Mouse (Mus musculus) heart, adult 8-10 months (tissue): ENCODE data around the gene Atat1. TPM values are rescaled to one million over a fixed set of nuclear protein-coding genes. Genes with fewer than 3 reads are reported as not detected.

Experiments
- DNase-seq: peaks from one replicate; pipeline ENCODE4 v3.0.0; 2022; ENCODE audit warnings: low spot score
- total RNA-seq, 4 experiments: library from RNA; stranded (reverse); gene quantifications; 2 replicates each; pipeline ENCODE4 v1.2.4; 2022

Atat1 gene
- total RNA-seq, 4 experiments from 2014 or later, result 6.6 to 9.3 (median 8.3) TPM

DNA sequence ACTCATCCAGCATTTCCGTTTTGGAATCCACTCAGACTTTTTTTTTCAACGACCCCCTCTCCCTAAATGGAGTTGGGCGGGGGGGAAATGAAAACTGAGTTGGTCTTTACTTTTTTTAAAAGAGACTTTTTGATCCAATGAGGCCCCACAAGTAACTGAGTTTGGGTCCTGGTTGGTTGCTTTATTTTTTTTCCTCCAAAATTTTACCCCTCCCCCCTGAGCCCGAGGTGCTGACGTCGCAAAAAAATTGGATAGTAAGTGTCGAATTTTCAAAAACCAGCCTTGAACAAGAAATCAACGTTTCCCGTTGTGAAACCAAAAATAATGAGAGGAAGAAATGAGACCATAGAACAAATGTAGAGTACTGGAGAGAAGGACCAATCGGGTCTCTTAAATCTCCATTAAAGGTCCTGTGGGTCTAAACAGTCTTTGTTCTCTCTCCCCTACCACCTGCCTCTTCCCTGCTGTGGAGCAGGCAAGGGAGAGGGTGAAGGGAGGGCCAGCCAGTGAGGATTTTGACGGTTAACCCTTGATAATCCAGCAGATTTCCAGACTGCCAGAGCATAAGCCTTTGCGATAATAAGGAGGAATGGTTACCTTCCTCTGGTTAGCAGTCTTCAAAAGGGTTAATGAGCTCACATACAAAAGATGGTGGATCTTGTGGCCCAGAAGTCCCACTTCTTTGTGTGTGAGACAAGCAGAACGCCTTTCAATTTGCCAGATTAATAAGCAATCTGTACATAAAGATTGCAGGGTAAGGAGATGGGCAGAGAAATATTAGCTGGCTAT lies 7.8 kb upstream of the Atat1 start:
- DNase-seq, result peak; percentile 44

DNA sequence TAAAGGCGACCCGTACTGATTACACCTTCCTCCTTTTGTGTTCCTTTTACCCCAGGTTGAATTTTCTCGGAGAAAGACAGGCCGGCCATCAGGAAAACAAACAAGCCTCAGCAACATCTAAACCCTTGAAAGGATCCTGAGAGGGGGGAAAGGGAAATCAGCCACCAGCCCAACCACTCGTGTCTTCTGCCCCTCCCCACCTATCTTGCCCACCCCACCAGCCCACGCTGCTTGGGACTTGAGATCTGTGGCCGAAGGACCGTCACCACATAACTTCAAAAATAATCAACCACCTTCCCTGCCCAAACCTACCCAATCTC lies 7.2 kb upstream of the Atat1 start:
- DNase-seq, result no peak

DNA sequence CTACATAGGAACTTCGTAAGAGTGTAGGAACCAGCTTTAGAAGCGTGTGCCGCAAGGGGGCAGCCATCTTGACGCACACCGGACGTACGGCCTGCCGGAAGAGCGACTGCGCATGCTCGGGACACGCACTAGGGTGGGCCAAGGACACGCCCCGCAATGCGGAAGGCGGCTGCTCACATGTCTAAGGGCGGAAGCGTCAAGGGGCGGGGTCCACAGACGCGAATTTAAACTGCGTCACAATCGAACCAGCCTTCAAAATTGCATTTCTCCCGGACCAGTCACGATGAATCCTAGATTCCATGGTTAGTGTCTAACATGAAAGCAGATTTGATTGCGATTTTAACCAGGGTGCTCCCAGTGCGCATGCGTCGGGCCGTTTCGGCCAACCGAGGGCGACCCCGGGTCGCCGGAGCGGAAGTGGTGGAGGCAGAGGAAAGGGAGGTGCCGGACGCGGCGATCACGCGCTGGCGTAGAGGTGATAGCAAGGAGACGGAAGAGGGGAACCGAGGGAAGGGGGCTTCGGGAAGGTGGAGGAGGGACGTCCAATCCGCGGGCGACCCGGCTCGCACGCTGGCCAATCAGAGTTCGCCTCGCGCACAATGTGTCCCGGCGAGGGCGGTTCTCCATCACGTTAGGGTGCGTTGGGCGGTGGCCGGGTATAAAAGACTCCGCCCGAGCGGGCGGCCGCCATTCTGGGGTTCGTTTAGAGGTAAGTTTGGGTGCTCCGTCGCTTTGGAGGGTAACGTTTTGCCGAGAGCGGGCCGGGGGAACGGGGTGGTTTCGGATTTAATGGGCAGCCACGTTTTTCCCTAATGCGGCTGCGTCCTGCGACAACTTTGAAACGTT lies 6.6 kb upstream of the Atat1 start, which contains the start of the genes Mrps18b and Ppp1r10:
Mrps18b (minus strand) TSS at position 93 of the 846 bp plus-strand sequence.
Ppp1r10 (plus strand) TSS at position 138 of the 846 bp plus-strand sequence.
- DNase-seq, result peak; percentile 99

DNA sequence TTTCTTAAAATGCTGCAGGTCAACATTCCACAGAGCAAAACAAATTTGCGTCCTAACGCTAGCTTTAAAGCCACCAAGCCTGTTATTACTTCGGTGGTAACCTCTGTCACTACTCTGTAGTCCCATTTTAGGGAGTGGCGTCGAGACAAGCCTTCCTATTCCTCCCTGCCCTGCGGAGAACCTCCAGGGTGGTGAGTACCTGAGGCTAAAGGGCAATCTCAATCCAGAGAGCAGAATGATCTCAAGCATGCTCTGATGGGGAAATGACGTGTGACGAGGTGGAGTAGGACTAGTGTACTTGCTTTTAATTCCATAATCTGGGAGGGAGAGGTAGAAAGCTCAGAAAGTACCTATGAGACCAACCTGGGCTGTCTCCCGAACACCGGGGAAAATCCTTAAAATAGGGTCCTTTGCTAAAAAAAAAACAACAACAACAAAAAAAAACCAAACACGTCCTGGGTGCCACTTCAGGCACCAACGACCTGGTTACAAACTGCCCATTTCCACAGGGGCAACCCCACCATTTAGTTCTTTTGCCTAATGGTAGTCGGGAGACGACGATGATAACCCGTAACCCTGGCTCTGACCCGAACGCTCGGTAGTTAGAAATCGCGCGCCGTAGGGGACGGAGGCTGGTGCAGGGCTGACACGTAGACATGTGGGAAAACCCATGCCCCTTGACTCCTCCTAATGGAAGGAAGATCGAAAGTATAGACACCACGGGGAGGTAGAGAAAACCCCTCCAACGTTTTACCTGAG lies 5.8 kb upstream of the Atat1 start:
- DNase-seq, result no peak

DNA sequence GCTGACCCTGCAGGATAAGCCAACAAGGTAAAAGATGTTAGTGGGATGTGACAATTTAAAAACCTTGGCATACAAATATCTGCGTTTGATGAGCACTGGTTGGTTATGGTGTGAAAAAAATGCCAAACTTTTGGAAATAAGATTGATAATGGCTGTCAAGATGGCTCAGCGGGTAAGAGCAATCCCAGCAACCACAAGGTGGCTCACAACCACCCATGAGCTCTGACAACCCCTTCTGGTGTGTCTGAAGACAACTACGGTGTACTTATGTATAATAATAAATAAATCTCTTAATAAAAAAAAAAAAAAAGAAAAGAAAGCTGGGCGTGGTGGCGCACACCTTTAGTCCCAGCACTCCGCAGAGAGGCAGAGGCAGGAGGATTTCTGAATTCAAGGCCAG lies 5.1 kb upstream of the Atat1 start:
- DNase-seq, result no peak

DNA sequence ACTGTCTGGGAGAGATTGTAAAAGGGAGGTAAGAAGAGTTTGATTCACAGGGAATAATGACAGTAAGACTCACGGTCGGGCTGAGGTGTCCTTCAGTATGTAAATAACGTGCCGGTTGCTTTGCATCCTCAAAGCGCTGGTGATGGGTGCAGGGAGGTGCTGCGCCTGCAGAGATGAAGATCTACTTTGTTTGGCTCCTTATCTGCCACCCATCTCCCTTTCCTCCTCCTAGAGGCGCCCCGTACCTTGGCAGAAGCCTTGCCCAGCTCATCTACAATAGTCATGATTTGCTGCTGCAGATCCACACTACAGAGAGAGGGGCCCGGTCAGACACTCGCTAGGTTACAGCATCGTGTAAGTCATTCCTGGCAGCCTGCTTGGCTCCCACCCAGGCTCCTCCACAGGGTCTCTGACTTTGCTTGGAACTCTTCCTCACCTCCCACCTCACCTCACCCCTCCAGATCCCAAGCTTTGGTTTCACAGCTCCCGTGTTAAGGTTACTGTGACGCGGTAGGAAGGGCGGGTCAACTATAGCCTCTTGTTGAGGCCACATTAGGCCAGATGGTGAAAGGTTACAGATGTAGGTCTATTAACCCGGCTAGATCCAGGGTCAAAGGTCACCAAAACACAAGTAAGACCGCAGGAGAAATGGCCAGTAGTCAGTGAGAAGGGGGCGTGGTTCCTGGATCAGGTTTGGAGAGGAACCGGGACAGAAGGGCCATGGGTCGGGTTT lies 523 bp downstream of the Atat1 start:
- no peak for DNase-seq

DNA sequence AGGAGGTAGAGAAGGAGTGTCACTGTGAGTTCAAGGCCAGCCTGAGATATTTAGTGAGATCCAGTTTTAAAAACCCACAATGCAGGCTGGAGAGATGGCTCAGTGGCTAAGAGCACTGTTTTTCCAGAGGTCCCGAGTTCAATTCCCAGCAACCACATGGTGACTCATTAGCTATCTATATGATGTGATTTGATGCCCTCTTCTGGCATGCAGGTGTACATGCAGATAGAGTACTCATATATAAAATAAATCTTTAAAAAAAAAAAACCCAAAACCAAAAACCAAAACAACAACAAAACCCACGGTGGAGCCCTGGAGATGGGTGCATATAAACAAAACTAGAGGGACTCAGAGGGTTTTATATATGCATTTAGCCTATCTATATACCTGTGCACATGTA lies 2.3 kb downstream of the Atat1 start:
- no peak for DNase-seq

DNA sequence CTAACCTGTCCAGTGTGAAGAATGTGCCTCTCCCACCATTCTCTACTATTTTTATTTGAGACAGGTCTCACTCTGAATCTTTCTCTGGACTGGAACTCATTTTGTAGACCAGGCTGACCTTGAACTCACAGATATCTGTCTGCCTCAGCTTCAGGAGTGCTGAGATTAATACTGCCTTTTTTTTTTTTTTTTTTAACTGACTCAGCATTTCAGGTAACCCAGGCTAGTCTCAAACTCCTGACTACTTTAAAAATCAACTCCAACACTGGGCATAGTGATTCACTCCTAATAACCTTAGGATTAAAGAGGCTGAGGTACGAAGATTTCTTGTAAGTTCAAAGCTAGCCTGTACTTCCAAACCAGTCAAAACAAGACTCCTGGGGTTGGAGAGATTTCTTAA lies 4.3 kb downstream of the Atat1 start:
- no peak for DNase-seq

DNA sequence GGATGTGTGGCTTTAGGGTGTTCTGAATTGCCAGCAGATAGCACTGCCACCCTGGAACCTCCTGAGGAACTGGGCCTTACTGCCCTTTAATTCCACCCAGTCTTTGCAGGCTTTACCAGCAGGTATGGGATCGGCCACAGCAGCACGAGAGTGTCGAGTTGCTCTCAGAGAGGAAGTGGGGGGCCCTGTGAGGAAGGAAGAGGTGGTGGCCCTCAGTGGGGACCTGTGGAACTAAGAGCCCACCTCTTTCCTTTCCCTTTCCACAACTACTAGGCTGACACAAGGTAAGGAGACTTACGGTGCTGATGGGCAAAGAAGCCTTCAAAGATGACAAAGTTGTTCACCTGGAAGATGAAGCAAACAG lies 5.9 kb downstream of the Atat1 start:
- DNase-seq, result no peak

DNA sequence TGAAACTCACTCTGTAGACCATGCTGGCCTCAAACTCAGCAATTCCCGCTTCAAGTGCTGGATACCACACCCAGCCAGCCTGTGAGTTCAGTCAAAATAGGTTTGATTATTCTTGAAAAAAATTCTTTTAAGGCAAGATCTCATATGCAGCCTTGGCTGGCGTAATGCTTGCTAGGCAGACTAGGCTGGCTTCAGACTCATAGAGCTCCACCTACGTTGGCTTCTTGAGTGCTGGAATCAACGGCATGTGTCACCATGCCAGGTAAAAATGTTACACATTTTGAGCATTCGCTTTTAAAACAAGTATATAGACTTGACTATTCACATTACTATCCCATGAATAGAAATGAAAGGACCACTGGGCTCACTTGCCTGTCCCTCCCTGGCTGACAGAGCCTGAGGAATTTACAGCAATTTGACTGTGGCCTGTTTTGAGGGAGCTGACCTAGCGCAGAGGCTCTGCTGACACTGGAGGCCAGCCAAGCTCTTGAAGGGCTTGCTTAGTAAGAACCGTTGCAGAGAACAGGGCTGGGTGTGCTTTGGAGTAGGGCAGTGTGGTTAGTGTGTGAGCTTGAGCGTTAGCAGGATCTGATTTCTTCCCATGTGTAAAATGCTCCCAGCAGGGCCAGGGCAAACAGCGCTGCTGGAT lies 6.4 kb downstream of the Atat1 start:
- peak; percentile 52 for DNase-seq

DNA sequence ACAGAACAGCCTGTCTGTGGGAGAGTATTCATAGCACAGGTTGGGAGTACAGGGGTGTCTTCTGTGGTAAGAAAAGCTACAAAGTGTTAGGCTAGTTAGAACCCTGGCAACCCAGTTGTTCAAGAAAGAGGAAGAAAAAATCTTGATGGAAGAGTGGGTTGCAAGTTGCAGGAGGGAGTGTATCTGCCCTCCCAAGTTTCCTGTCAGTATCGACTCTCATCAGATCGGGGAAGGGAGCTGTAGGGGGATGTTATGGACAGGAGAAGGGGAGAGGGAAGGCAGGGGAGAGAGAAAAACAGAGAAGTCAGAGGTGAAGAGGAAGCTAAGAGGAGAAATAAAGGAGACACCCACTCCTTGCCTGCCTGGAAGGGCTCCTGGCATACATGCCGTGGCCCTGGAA lies 9.2 kb downstream of the Atat1 start:
- no peak for DNase-seq

DNA sequence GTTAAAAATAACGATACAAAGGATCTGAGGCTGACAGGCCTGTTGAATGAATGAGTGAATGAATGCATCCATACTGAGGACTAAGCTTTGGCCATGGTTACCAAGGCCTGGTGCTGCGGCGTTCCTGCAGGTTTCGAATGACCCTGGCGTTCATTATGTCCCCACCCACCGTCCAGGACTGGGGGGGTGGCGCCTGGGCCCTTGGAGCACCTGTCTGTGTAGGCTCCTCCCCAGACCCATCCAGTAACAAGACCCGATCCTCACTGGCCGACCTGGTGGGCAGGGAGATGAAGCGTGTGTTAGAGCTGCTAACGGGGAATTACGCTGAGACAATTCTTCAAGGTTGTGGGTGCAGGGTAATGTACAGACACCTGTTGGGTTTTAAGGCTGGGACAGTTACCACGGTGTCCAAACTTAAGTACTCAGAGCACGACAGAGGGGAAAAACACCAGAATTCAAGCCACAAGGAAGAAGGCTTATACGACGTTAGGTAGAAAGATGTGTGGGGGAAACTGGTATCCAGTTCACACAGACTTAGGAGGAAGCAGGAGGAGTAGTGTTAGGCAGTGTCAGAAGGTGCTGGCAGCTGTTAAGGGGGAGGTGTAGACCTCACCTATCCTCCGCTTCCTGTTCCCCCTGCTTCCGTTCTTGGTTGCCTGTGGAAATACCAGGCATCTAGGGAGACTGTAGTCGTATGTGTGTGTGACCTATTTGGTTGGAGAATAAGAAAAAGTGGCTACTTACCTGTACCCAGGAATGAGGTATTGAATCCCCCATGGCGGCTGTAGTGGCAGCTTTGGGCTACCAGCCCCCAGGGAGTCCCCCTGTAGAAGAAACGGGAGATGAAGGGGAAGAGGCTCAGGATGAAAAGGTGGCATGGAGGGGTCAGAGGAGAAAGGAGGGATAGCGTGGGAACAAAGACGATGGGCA lies 12.0 kb downstream of the Atat1 start:
- no peak for DNase-seq

DNA sequence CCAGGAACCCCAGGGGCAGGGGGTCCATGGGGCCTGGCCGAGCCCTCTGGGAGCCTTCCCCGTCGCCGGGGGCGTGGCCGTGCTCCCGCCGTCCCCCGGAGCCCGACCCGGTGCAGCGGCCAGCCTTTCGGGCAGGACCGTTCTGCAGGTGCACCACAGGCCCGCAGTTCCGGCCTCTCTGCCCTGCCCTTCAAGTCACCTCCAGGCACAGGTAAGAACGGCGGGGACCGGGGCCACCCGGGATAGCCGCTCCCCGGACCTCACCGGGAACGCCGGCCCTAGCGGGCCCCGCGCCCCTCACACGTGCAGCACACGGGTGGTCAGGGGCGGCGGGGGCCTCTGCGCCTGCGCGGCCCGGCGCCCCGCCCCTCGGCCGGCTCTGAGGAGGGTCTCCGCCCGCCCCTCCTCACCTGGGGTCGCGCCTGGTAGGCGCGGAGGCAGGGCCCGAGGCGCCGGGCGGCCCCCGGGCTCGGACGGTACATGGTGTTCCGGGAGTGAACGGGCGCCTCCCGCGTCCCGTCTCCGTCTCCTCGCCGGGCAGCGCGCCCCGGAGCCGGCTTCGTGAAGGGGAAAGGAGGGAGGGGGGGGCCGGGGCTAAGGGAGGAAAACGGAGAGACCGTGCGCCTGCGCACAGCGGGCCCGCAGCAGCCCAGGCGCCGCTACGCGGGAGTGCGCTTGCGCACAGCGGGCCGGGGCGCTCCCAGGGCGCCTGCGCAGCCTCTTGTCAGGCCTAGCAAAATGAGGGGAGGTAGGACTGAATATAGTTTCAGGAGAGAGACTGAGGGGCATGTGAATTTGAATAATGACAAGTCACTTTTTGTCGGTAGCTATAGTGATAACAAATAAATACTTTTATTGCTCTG lies 12.9 kb downstream of the Atat1 start, which contains the start of gene 2310061I04Rik:
2310061I04Rik (minus strand) TSS at position 651 of the 863 bp plus-strand sequence.
- DNase-seq, result peak; percentile 89

DNA sequence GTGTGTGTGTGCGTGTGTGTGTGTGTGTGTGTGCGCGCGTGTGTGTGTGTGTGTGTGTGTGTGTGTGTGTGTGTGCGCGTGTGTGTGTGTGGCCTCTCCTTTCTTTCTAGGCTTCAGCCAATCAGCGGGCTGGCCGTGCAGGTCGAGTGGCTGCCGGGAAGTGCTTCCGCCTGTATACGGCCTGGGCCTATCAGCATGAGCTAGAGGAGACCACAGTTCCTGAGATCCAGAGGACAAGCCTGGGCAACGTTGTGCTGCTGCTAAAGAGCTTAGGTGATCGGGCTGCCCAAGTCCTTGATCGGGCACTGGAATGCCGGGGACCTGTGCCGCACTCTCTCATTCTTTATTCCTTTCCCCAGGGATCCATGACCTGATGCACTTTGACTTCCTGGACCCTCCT lies 22.1 kb downstream of the Atat1 start:
- no peak for DNase-seq

DNA sequence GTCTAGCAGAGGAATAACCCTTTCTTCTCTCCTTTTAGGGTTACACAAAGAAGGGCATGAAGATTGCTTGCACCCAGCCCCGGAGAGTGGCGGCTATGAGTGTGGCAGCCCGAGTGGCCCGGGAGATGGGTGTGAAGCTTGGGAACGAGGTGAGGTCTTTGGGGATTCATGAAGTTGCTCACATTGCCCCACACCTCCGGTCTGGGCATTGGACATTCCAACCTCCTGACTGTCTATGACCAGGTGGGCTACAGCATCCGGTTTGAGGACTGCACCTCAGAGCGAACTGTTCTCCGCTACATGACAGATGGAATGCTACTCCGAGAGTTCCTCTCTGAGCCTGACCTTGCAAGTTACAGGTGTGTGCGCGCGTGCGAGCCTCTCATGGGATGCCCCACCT lies 26.1 kb downstream of the Atat1 start:
- DNase-seq, result no peak

DNA sequence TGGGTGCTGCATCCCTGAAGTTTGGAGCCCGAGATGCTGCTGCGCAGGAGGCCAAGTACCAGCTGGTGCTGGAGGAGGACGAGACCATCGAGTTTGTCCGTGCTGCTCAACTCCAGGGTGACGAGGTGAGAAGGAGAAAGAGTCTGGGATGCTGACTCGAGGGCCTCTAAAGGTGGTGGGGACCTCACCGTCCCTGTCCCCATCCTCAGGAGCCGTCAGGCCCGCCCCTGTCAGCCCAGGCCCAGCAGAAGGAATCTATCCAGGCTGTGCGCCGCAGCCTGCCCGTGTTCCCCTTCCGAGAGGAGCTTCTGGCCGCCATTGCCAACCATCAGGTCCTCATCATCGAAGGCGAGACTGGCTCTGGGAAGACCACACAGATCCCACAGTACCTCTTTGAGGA lies 27.0 kb downstream of the Atat1 start:
- no peak for DNase-seq

DNA sequence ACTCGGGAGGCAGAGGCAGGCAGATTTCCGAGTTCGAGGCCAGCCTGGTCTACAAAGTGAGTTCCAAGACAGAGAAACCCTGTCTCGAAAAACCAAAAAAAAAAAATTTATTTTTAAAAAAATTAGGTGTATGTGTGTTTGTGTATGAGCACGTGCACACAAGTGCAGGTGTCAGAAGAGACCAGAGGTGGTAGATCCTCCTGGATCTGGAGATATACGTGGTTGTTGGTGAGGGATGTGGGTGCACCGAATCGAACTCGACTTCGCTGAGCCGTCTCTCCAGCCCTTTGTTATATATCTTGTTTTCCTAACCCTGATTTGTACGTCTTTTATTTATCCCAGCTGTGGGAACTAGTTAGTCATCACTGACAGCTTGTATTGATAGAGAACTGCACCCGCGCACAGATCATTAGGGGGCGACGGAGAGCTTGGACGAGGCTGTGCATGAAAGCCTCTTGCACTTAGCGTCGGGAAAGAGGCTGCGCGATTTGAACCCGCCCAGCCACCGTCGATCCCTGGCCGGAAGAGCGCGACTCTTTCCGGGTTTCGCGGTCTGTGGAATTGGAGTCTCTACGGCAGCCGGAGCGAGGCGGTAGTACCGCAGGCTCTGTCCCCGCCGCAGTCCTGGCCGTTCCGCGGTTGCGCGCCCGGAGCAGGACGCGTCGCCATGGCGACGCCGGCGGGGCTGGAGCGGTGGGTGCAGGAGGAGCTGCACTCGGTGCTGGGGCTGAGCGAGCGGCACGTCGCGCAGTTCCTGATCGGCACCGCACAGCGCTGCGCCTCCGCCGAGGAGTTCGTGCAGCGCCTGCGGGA lies 30.4 kb downstream of the Atat1 start, which contains the start of gene Dhx16:
Dhx16 (plus strand) TSS at position 575 of the 813 bp plus-strand sequence.
- DNase-seq, result peak; percentile 95

DNA sequence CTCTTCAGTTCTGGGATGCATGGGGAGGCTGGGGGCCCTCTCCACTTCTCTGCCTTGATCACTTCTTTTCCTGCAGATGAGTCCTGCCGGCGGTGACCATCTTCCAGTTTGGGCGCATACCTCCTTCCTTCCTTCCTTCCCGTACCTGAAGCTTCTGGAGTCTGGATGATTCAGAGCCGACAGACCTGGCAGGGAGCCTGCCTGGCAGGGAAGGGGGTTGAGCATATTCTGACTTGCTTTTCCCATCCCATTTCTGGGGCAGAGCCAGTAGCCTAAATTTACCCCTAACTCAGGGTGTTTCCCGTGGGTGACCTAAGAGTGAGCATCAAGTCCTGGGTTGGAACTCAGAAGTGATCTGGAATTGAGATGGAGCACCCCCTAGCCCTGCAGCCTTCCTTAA lies 35.2 kb downstream of the Atat1 start:
- DNase-seq, result peak; percentile 20
